Mouse (Mus musculus) hindbrain, embryonic 13.5 days (tissue): ENCODE results near the gene Nrxn2. TPM values are rescaled to one million over a fixed set of nuclear protein-coding genes. Genes with fewer than 3 reads are reported as not detected.
A peak's percentile ranks its signal among the peaks of the same experiment; 100 is the strongest.

Experiments used
- ATAC-seq: fragments of 200-750 bp; cut with Nextera tagmentation; 2 replicates; pipeline ENCODE4 v1.8.0; 2017; ENCODE audit warnings: moderate TSS enrichment; ENCODE audit not compliant: low FRiP score
- H3K27ac ChIP-seq: fragments of 300-500 bp; sonication (generic); 2 replicates; pipeline ENCODE4 v1.5.1; 2015; ENCODE audit warnings: inconsistent platforms, mild to moderate bottlenecking, moderate library complexity
- H3K27me3 ChIP-seq: fragments of 300-500 bp; sonication (generic); 2 replicates; pipeline ENCODE4 v1.6.1; 2015; ENCODE audit warnings: mild to moderate bottlenecking, inconsistent platforms
- H3K36me3 ChIP-seq: fragments of 300-500 bp; sonication (generic); 2 replicates; pipeline ENCODE4 v1.6.1; 2015; ENCODE audit warnings: mild to moderate bottlenecking, inconsistent platforms
- H3K4me1 ChIP-seq: fragments of 300-500 bp; sonication (generic); replicated peaks from 2 replicates; pipeline ENCODE4 v1.6.1; 2015; ENCODE audit warnings: inconsistent platforms
- H3K4me2 ChIP-seq: fragments of 300-500 bp; sonication (generic); 2 replicates; pipeline ENCODE4 v1.6.1; 2015; ENCODE audit warnings: inconsistent platforms, mild to moderate bottlenecking, moderate library complexity
- H3K4me3 ChIP-seq: fragments of 300-500 bp; sonication (generic); 2 replicates; pipeline ENCODE4 v1.5.1; 2015; ENCODE audit warnings: mild to moderate bottlenecking, inconsistent platforms
- H3K9ac ChIP-seq: fragments of 300-500 bp; sonication (generic); 2 replicates; pipeline ENCODE4 v1.6.1; 2015; ENCODE audit warnings: mild to moderate bottlenecking, inconsistent platforms
- H3K9me3 ChIP-seq: fragments of 300-500 bp; sonication (generic); 2 replicates; pipeline ENCODE4 v1.6.1; 2016; ENCODE audit warnings: inconsistent platforms
- WGBS: fragments of 180-500 bp; shearing (Covaris S2); methylation state at CpG from one replicate; pipeline ENCODE4 v1.1.7; 2015; 5-methylcytosine and 5-hydroxymethylcytosine counted together
- polyA plus RNA-seq: library from polyadenylated mRNA; unstranded; fragments of >200 nt; fragmentation: Nextera tagmentation; extraction: Ambion mirVana; gene quantifications from 2 replicates; pipeline ENCODE4 v1.2.1, GENCODE M21; 2015

Gene Nrxn2
- polyA plus RNA-seq, 1 experiment from 2014 or later: 23.5 TPM

DNA sequence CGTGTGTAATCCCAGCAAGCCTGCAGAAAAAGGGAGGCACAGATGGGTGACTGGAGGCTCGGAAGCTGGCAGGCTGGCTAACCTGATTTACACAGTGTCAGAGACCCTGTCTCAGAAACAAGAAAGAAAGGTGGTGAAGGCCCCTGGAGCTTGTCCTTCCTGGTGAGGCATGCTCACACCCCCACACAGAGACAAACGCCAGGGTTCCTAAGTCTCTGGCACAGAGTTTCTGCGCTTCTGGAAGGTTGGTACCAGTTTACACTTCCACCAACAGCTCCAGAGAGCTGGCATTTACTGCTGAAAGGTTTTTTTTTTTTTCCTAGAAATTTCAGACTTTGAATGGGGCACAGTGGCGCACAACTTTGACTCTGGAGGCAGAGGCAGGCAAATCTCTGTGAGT is 22.3 kb upstream of the Nrxn2 start:
- ATAC-seq: no peak
- no peaks in the 10 kb centered on the region for H3K9me3 ChIP-seq

DNA sequence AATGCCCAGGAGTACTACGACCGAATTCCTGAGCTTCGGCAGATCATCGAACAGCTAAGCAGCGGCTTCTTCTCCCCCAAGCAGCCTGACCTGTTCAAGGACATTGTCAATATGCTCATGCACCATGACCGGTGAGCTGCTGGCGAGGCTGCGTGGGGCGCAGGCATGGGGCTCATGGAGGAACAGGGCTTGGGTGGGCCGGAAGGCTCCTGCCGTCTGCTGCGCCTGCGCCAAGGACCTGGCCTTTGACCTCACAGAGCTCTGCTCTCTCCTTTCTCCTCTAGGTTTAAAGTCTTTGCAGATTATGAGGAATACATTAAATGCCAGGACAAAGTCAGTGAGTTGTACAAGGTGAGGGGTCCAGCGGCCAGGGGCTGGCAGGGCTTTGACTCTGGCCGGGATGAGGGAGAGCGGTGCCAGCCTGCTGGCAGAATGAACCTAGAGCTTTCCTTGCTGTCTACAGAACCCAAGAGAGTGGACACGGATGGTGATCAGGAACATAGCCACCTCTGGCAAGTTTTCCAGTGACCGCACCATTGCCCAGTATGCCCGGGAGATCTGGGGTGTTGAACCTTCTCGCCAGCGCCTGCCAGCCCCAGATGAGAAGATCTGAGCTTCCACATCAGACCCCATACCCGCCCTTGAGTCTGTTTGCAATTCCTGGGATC is 20.8 kb upstream of the Nrxn2 start:
- Histone ChIP-seq H3K4me3 (no peak overlapping the region), H3K27ac (no peak overlapping the region)
- 81% methylated on average over 22 of the region's 22 CpGs for WGBS

More for the DNA sequence above, 22.3 kb upstream of the Nrxn2 start:
- Histone ChIP-seq H3K4me2 (no peak overlapping the region), H3K36me3 (no peaks in the 10 kb centered on the region), H3K4me3 (no peak overlapping the region), H3K27me3 (peaks cover 11% of the 10 kb centered on the region), H3K9ac (no peak overlapping the region), H3K4me1 (peaks cover 30% of the 10 kb centered on the region), H3K27ac (no peak overlapping the region)
- WGBS: 86% methylated on average over 5 of the region's 5 CpGs

DNA sequence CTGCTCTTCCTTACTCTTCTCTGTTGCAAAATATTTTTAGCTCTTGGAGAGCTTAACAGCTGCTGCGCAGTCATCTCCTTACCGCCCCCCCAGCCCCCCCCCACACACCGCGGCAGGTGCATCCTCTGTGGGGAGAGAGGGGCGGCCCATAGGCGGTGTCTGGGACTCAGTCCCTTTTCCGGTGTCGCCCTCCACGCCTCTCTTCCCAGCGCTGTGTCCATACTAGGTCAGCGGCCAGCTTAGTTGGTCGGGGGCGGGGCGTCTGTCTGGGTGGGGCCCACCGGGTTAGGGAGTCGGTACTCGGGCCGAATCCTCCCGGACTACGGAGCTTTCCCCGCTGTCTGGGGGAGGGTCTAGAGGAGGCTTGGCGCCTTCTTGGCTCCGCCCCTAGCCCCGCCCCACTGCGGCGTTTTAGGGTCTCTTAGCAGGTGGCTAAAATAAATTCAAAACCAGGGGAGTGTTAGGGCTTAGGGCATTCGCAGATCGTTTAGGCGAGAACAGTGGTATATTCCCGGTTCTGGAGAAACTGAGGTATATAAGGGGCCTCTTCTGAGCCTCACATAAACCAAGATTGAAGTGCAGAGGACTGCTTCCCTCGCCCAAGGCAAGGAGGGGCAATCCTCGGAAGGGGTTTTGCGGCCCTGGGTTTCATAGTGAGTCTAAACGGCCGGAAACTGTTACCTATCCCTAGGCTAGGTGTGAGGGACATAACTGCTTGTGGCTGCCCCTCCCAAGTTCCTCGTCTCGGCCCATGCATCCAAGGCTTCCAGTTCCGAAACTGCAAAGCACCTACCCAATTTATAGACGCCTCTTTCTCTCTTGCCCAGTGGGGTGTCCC is 19.9 kb upstream of the Nrxn2 start:
- Histone ChIP-seq H3K4me2 (peak overlapping the region; percentile 98), H3K4me3 (peak overlapping the region; percentile 62), H3K27me3 (peaks cover 32% of the 10 kb centered on the region), H3K9ac (peak overlapping the region; percentile 80), H3K27ac (peak overlapping the region; percentile 79), H3K4me1 (peaks cover 46% of the 10 kb centered on the region), H3K9me3 (no peaks in the 10 kb centered on the region), H3K36me3 (no peaks in the 10 kb centered on the region)
- ATAC-seq: peak; percentile 59
- WGBS: under 1% methylated on average over 39 of the region's 39 CpGs

More for the DNA sequence above, 20.8 kb upstream of the Nrxn2 start:
- H3K4me2 ChIP-seq: peak overlapping the region; percentile 98; the same call in 1 of the 2 replicates
- H3K9me3 ChIP-seq: no peaks in the 10 kb centered on the region
- peaks cover 26% of the 10 kb centered on the region for H3K27me3 ChIP-seq
- no peaks in the 10 kb centered on the region for H3K36me3 ChIP-seq
- no peak overlapping the region for H3K9ac ChIP-seq
- H3K4me1 ChIP-seq: peaks cover 41% of the 10 kb centered on the region
- ATAC-seq: no peak

DNA sequence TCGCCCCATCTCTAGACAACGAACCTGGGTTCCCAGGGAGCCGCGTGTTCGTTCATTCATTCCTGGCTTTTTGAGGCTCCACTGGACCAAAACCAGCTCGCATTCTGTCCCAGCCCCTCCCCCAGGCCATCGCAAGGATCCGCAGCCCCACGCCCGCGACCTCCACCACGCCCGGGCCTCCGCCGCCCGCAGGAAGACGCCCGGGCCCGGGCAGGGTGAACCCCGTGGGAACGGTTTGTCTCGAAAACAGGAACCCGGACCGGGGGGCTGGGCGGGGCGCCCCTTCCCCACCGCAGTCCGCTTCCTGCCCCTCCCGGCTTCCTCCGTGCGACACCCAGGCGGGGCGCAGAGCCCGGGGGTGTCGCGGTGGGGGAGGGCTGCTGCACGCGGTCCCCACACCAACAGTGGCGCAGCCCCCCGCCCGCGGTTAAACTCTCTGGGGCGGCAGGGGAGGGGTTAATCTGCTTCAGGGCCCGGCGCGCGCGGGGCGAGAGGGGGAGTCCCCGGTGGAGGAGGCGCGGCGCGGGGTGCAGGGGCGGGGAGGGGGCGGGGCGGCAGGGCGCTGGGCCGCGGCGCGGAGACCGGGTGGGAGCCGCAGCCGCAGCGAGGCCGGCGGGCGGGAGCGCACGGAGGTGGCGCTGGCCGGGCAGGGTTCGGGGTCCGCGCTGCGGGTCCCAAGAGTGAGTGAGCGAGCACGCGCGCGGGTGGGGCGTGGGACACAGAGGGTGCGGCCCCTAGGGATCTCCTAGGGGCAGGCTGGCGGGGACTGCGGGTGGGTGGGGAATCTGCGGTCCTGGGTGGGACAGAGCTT is 19.0 kb upstream of the Nrxn2 start, which contains the start of gene Rasgrp2:
TSS of gene Rasgrp2 (plus strand) at position 56 of the 811 bp plus-strand sequence.
- peak within 1 kb of the TSS; percentile 62 for H3K4me3 ChIP-seq
- H3K27me3 ChIP-seq: peaks cover 32% of the 10 kb centered on the region
- WGBS: under 1% methylated on average over 80 of the region's 87 CpGs
- H3K9me3 ChIP-seq: no peaks in the 10 kb centered on the region
- H3K27ac ChIP-seq: peak within 1 kb of the TSS; percentile 79
- peak within 1 kb of the TSS; percentile 98 for H3K4me2 ChIP-seq
- peak; percentile 43 for ATAC-seq
- no peaks in the 10 kb centered on the region for H3K36me3 ChIP-seq
- peaks cover 48% of the 10 kb centered on the region for H3K4me1 ChIP-seq
- H3K9ac ChIP-seq: peak within 1 kb of the TSS; percentile 80

DNA sequence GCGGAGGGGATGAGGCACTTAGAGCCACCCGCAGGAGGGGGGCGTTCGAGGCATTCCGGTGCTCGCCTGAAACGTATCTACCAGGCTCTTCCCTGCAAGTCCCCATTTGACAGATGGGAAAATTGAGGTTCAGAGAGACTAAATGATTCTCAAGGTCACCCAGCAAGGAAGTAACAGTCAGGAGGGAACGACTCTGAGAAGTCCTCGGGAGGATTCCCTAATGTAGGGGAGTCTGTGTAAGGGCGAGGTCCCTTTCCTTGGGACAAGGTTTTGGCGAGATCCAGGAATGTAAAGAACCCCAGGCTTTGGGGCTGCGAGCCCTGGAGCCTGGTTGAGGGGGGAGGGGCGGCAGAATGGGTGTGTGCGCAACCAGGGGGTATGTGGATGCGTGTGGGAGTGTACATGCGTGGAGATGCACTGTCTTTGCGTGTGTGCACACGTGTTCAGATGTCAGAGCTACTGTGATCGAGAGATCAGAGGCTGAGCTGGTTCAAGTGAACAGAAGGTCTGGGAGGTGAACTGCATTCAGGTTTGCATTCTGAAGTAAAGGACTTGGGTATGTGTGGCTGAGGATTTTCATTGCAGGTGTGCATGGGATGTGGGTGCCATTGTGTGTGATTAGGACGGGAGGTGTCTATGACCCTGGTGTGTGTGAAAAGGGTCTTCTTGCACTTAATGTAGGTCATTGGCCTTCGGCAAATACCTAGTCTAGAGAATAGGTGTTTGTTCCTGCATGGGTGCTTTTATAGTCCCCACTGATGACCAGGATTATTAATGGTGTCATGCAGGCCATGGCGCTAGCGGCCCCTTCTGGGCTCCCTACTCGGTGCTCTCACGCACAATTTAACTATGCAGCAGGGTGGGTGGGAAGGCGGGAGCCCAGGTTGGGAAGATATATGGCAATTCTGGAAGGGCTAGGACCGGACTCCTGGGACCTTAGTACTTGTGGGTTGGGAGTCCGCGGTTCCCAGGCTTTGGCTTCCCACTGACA is 18.1 kb upstream of the Nrxn2 start:
- Histone ChIP-seq H3K27ac (peak overlapping the region; percentile 79; the same call in 1 of the 2 replicates), H3K27me3 (peaks cover 32% of the 10 kb centered on the region), H3K36me3 (no peaks in the 10 kb centered on the region), H3K9me3 (no peaks in the 10 kb centered on the region), H3K4me3 (peak overlapping the region; percentile 62), H3K9ac (peak overlapping the region; percentile 80), H3K4me1 (peaks cover 48% of the 10 kb centered on the region), H3K4me2 (peak overlapping the region; percentile 98)
- 3% methylated on average over 29 of the region's 29 CpGs for WGBS
- ATAC-seq: peak; percentile 22; the same call in 1 of the 2 replicates

DNA sequence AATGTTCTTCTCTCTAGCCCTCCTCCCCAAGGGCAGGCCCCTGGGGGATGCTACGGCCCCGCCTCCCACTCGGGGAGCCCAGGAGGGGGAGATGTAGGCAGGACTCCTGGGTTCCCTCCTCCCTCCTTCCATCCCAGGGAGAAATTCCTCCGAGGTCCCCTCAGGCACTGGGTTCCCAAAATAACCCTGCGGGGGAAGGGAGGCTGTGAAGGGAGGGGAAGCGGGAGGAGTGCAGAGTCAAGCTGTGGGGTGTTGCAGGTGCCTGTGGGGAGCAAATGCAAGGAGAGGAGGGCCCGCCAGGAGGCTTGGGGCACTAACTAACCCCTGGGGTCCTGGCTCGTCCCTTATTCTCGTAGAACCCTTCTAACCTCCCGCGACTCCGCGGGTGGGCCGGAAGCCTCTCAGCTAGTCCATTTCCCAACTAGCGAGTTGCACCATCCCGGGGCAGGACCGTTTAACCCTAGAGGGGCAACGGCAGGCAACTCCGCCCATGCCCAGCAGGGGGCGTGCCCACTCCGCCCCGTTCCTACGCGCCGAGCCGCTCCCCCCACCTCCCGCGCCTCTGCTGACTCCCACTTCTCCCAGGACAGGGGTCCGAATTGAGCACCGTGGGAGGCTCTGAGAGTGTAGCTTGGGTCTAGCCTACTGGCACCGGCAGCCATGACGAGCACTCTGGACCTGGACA is 17.3 kb upstream of the Nrxn2 start:
- Histone ChIP-seq H3K36me3 (no peaks in the 10 kb centered on the region), H3K27me3 (peaks cover 32% of the 10 kb centered on the region), H3K4me2 (peak overlapping the region; percentile 98), H3K9ac (peak overlapping the region; percentile 49), H3K9me3 (no peaks in the 10 kb centered on the region), H3K4me1 (peaks cover 48% of the 10 kb centered on the region), H3K4me3 (peak overlapping the region; percentile 62), H3K27ac (no peak overlapping the region)
- 0% methylated on average over 32 of the region's 32 CpGs for WGBS
- no peak for ATAC-seq

DNA sequence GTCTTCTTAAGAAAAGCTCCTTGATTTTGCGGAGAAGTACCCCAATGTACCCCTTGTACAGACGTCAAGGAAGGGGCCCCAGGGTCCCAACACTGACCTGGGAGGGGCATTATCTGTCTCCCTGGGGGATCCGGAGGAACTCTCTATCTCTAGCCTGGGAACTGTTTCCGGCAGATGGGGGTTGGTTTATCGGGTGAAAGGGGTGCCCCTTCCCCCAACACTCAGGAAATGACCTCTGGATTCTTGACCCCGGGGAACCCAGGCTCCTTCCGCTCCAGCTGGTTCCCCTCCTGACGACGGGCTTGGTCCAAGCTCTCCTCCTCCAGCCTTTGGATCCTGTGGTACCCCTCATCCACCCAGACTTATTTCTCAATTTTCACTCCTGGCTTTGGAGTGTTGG is 16.6 kb upstream of the Nrxn2 start:
- Histone ChIP-seq H3K36me3 (no peaks in the 10 kb centered on the region), H3K9me3 (no peaks in the 10 kb centered on the region), H3K27ac (no peak overlapping the region), H3K4me1 (peaks cover 48% of the 10 kb centered on the region), H3K27me3 (peaks cover 34% of the 10 kb centered on the region), H3K4me3 (peak overlapping the region; percentile 62), H3K9ac (peak overlapping the region; percentile 49; the same call in 1 of the 2 replicates), H3K4me2 (peak overlapping the region; percentile 98)
- 21% methylated on average over 9 of the region's 9 CpGs for WGBS
- no peak for ATAC-seq

DNA sequence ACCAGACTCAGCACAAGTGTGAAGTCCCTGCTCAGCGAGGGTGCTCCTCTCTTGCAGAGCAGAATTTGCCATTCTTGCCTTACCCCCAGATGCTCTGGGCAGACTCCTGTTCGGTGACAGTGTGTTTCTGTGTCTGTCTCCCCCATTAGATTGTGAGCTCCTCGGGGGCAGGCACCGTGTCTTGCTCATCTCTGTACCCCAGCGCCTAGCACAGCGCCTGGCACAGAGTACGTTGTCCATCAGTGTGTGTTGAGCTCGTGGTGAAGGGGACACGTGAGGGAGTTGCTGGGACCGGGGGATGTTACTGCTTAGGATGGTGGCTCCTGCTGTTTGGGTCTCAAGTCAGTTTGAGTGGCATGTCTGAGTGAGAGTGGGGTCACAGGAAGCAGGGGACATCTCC is 14.7 kb upstream of the Nrxn2 start:
- ATAC-seq: no peak
- 81% methylated on average over 10 of the region's 10 CpGs for WGBS
- no peaks in the 10 kb centered on the region for H3K36me3 ChIP-seq
- peaks cover 39% of the 10 kb centered on the region for H3K27me3 ChIP-seq
- H3K4me3 ChIP-seq: no peak overlapping the region
- H3K27ac ChIP-seq: no peak overlapping the region
- H3K9ac ChIP-seq: 0 out of 2 replicates have a peak overlapping the region, but pooled peaks have one; percentile 4
- no peak overlapping the region for H3K4me2 ChIP-seq
- H3K9me3 ChIP-seq: no peaks in the 10 kb centered on the region
- peaks cover 44% of the 10 kb centered on the region for H3K4me1 ChIP-seq

DNA sequence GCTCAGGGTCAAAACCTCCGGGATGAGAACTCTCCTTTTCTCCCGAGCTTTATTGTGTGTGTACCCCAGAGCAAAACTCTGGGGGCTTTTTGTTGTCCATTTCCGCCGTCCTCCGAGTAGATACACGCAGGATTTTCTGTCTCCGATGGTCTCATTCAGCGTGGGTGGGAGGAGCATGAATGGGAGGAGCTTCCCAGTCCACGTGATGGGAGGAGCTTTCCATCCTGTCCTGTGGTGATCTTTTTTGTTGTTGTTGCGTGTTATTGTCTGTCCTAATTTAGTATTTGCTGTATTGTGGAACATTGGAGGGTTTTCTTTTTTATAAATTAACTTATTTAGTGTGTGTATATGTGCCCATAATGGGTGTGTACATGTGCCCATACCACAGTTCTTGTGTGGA is 13.1 kb upstream of the Nrxn2 start:
- no peaks in the 10 kb centered on the region for H3K36me3 ChIP-seq
- H3K27ac ChIP-seq: no peak overlapping the region
- H3K4me1 ChIP-seq: peaks cover 30% of the 10 kb centered on the region
- H3K9ac ChIP-seq: no peak overlapping the region
- no peaks in the 10 kb centered on the region for H3K9me3 ChIP-seq
- no peak overlapping the region for H3K4me3 ChIP-seq
- 62% methylated on average over 10 of the region's 10 CpGs for WGBS
- ATAC-seq: no peak
- peaks cover 35% of the 10 kb centered on the region for H3K27me3 ChIP-seq
- no peak overlapping the region for H3K4me2 ChIP-seq

DNA sequence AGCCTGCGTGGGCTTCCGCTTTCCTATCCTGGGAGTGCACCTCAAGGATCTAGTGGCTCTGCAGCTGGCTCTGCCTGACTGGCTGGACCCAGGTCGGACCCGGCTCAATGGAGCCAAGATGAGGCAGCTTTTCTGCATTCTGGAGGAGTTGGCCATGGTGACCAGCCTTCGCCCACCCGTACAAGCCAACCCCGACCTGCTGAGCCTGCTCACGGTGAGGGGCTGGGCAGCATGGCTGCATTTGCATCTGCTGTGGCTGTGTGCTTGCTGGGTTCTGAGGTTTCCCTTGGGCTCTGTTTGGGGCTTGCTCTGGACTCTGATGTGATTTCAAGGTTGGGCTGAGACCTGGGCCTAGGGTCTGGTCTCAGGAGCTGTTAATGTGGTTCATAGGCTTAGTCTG is 11.4 kb upstream of the Nrxn2 start:
- Histone ChIP-seq H3K27ac (no peak overlapping the region), H3K9me3 (no peaks in the 10 kb centered on the region), H3K27me3 (peaks cover 18% of the 10 kb centered on the region), H3K4me3 (no peak overlapping the region), H3K9ac (no peak overlapping the region), H3K36me3 (no peaks in the 10 kb centered on the region), H3K4me2 (no peak overlapping the region), H3K4me1 (peaks cover 14% of the 10 kb centered on the region)
- ATAC-seq: no peak
- WGBS: 77% methylated on average over 8 of the region's 8 CpGs
